Mouse (Mus musculus): ENCODE results near the gene Traf3ip3. TPM values are rescaled to one million over a fixed set of nuclear protein-coding genes. Genes with fewer than 3 reads are reported as not detected.

Traf3ip3 gene
- polyA plus RNA-seq, 1 experiment = 142 TPM

DNA sequence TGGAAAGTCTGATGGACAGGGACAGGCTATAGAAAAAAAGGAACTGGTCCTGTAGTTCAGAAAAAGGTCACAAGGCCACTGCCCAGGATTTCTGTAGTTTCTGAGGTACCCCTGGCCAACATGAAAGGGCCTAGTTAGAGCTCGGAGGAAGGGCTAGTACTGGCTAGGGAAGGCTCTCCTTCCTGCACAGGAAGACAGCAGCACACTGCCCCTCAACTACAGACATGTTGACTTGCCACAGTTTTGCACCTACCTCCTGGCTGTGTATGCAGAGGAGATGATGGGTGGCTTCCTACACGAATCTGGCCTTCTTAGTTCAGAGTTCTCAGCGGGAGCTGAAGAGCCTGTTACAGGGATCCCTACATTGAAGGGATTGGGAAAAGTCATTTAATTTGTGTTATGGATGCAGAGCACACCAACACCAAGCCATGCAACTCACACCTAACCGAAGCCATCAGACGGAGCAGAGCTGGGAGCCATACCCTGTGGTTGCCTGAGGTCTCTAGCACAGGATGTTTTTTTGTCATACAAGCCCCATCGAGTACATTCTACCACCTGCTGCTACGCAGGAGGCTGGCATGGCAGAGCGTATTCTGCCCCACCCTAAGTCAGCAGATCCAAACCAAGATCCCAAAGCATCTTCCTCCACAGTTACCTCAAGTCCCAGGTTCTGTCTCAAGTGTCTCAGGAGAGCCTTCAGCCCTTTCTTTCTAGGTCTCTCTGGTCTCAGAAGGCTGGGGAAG is 692 bp downstream of the Traf3ip3 start:
- TF ChIP-seq POLR2A (IDR thresholded peaks at IDR 0.05; ENCODE audit: control insufficient read depth, extremely low read depth, insufficient read depth, low read length, poor library complexity) (no peak), CTCF (IDR thresholded peaks at IDR 0.05; ENCODE audit: borderline replicate concordance, control insufficient read depth, extremely low read depth, insufficient read depth, low read length, poor library complexity) (no peak)
- Histone ChIP-seq H3K4me3 (ENCODE audit: control insufficient read depth, insufficient read depth, low read length) (peak overlapping the region; percentile 62), H3K36me3 (ENCODE audit: control insufficient read depth, insufficient read depth, low read length) (peaks cover 32% of the 10 kb centered on the region), H3K27me3 (ENCODE audit: control insufficient read depth, insufficient read depth, low read length) (no peaks in the 10 kb centered on the region), H3K4me1 (replicated peaks; ENCODE audit: control insufficient read depth, insufficient read depth, low read length) (peaks cover 28% of the 10 kb centered on the region), H3K27ac (ENCODE audit: control insufficient read depth, insufficient read depth, low read length) (peak overlapping the region; percentile 99)
- DNase-seq = peak; percentile 66
- 3% methylated on average over 8 of the region's 8 CpGs for WGBS

DNA sequence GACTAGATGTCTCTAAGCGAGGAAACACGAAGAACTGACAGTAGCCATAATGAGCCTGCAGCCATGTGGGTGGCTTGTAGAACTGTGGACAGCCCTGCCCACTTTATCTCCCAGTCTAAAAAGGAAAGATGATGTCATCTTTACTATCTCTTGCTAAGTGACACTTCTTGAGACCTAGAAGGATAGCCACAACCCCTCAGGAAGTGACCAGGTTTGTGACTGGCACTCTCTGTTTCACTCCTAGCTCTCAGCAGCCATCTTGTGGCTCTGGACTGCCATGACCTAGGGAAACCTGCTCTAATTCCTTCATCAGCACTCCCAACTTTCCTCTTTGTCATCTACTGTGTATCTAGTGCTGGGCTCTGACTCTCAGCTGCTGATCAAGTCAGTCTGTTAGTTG is 3.2 kb downstream of the Traf3ip3 start:
- no peaks in the 10 kb centered on the region for H3K27me3 ChIP-seq (ENCODE audit: control insufficient read depth, insufficient read depth, low read length)
- TF ChIP-seq POLR2A (IDR thresholded peaks at IDR 0.05; ENCODE audit: control insufficient read depth, extremely low read depth, insufficient read depth, low read length, poor library complexity) = no peak
- no peak for TF ChIP-seq CTCF (IDR thresholded peaks at IDR 0.05; ENCODE audit: borderline replicate concordance, control insufficient read depth, extremely low read depth, insufficient read depth, low read length, poor library complexity)
- H3K27ac ChIP-seq (ENCODE audit: control insufficient read depth, insufficient read depth, low read length) = peak overlapping the region; percentile 3; the same call in 1 of the 2 replicates
- DNase-seq = no peak
- peaks cover 57% of the 10 kb centered on the region for H3K36me3 ChIP-seq (ENCODE audit: control insufficient read depth, insufficient read depth, low read length)
- H3K4me3 ChIP-seq (ENCODE audit: control insufficient read depth, insufficient read depth, low read length) = no peak overlapping the region
- WGBS = 96% methylated on average over 2 of the region's 2 CpGs
- H3K4me1 ChIP-seq (replicated peaks; ENCODE audit: control insufficient read depth, insufficient read depth, low read length) = peaks cover 28% of the 10 kb centered on the region

- no peak overlapping the region for H3K4me3 ChIP-seq (ENCODE audit: control insufficient read depth, insufficient read depth, low read length)
- peaks cover 64% of the 10 kb centered on the region for H3K36me3 ChIP-seq (ENCODE audit: control insufficient read depth, insufficient read depth, low read length)
- H3K27me3 ChIP-seq (ENCODE audit: control insufficient read depth, insufficient read depth, low read length) = no peaks in the 10 kb centered on the region
- H3K4me1 ChIP-seq (replicated peaks; ENCODE audit: control insufficient read depth, insufficient read depth, low read length) = peaks cover 28% of the 10 kb centered on the region
- 88% methylated on average over 18 of the region's 18 CpGs for WGBS
- TF ChIP-seq CTCF (IDR thresholded peaks at IDR 0.05; ENCODE audit: borderline replicate concordance, control insufficient read depth, extremely low read depth, insufficient read depth, low read length, poor library complexity) (no peak), POLR2A (IDR thresholded peaks at IDR 0.05; ENCODE audit: control insufficient read depth, extremely low read depth, insufficient read depth, low read length, poor library complexity) (no peak)
- H3K27ac ChIP-seq (ENCODE audit: control insufficient read depth, insufficient read depth, low read length) = peak overlapping the region; percentile 3; the same call in 1 of the 2 replicates
- no peak for DNase-seq
Observed at GRCm38 (mm10) chr1:193197494-193198205, 3.9 kb downstream of the Traf3ip3 start.

DNA sequence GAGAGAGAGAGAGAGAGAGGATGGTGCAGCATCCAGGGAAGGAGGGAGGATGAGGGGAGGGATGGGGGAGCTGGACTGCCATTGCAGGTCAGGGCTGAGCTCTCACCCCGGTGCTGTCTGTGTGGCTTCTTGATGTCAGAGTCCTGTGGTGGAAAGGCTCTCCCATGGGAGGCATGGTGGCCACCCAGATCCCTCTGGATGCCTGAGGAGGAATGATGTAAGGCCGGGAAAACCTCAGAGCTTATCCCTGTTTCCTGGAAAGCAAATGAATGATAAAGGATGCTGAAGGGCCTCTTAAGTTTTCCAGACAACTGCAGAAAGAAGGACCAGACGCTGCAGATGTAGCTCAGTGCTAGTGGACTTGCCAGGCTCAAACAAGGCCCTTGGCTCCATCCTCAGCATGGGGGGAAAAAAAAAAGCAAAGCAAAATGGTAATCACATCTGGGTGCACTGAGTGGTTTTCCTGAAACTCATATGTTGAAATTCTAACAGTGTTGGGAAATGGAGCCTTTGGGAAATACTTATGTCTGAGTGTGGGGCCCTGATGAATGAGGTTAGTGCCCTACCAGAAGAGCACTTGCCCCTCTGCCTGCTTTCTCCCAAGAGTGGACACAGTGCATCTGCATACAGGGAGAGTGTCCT is 6.2 kb downstream of the Traf3ip3 start:
- no peak for TF ChIP-seq POLR2A (IDR thresholded peaks at IDR 0.05; ENCODE audit: control insufficient read depth, extremely low read depth, insufficient read depth, low read length, poor library complexity)
- no peak for TF ChIP-seq CTCF (IDR thresholded peaks at IDR 0.05; ENCODE audit: borderline replicate concordance, control insufficient read depth, extremely low read depth, insufficient read depth, low read length, poor library complexity)
- WGBS = 96% methylated on average over 3 of the region's 3 CpGs
- no peaks in the 10 kb centered on the region for H3K27me3 ChIP-seq (ENCODE audit: control insufficient read depth, insufficient read depth, low read length)
- no peak overlapping the region for H3K4me3 ChIP-seq (ENCODE audit: control insufficient read depth, insufficient read depth, low read length)
- H3K36me3 ChIP-seq (ENCODE audit: control insufficient read depth, insufficient read depth, low read length) = peaks cover 85% of the 10 kb centered on the region
- H3K4me1 ChIP-seq (replicated peaks; ENCODE audit: control insufficient read depth, insufficient read depth, low read length) = peaks cover 43% of the 10 kb centered on the region
- no peak for DNase-seq
- H3K27ac ChIP-seq (ENCODE audit: control insufficient read depth, insufficient read depth, low read length) = no peak overlapping the region

- TF ChIP-seq CTCF (IDR thresholded peaks at IDR 0.05; ENCODE audit: borderline replicate concordance, control insufficient read depth, extremely low read depth, insufficient read depth, low read length, poor library complexity) (no peak), POLR2A (IDR thresholded peaks at IDR 0.05; ENCODE audit: control insufficient read depth, extremely low read depth, insufficient read depth, low read length, poor library complexity) (no peak)
- H3K36me3 ChIP-seq (ENCODE audit: control insufficient read depth, insufficient read depth, low read length) = peaks cover 92% of the 10 kb centered on the region
- no peak overlapping the region for H3K27ac ChIP-seq (ENCODE audit: control insufficient read depth, insufficient read depth, low read length)
- no peaks in the 10 kb centered on the region for H3K27me3 ChIP-seq (ENCODE audit: control insufficient read depth, insufficient read depth, low read length)
- no peak for DNase-seq
- no peak overlapping the region for H3K4me3 ChIP-seq (ENCODE audit: control insufficient read depth, insufficient read depth, low read length)
- 97% methylated on average over 3 of the region's 3 CpGs for WGBS
- H3K4me1 ChIP-seq (replicated peaks; ENCODE audit: control insufficient read depth, insufficient read depth, low read length) = peaks cover 49% of the 10 kb centered on the region
Observed at GRCm38 (mm10) chr1:193194416-193195140, 6.9 kb downstream of the Traf3ip3 start.
